Mouse (Mus musculus) intestine, embryonic 16.5 days (tissue): ENCODE measurements around the gene Thsd7a. TPM values are rescaled to one million over a fixed set of nuclear protein-coding genes. Genes with fewer than 3 reads are reported as not detected.

Experiments used
- ATAC-seq: fragments of 200-750 bp; cut with Nextera tagmentation; 2 replicates; pipeline ENCODE4 v1.8.0; 2017; ENCODE audit warnings: moderate TSS enrichment, moderate library complexity
- H3K27ac ChIP-seq: fragments of 300-500 bp; sonication (generic); 2 replicates; pipeline ENCODE4 v1.5.1; 2014; ENCODE audit warnings: mild to moderate bottlenecking, low read length
- H3K27me3 ChIP-seq: fragments of 300-500 bp; sonication (generic); replicated peaks from 2 replicates; pipeline ENCODE4 v1.6.1; 2014; ENCODE audit warnings: low read length, control low read depth, mixed read lengths; ENCODE audit not compliant: control insufficient read depth, insufficient read depth
- H3K36me3 ChIP-seq: fragments of 300-500 bp; sonication (generic); 2 replicates; pipeline ENCODE4 v1.6.1; 2014; ENCODE audit warnings: low read length, control low read depth; ENCODE audit not compliant: control insufficient read depth, insufficient read depth
- H3K4me1 ChIP-seq: fragments of 300-500 bp; sonication (generic); 2 replicates; pipeline ENCODE4 v1.6.1; 2014; ENCODE audit warnings: low read length, control low read depth, mixed read lengths; ENCODE audit not compliant: control insufficient read depth, insufficient read depth
- H3K4me2 ChIP-seq: fragments of 300-500 bp; sonication (generic); 2 replicates; pipeline ENCODE4 v1.6.1; 2014; ENCODE audit warnings: low read depth, low read length, control low read depth
- H3K4me3 ChIP-seq: fragments of 300-500 bp; sonication (generic); 2 replicates; pipeline ENCODE4 v1.5.1; 2014; ENCODE audit warnings: mild to moderate bottlenecking, low read length
- H3K9ac ChIP-seq: fragments of 300-500 bp; sonication (generic); 2 replicates; pipeline ENCODE4 v1.6.1; 2014; ENCODE audit warnings: low read depth, low read length
- H3K9me3 ChIP-seq: fragments of 300-500 bp; sonication (generic); 2 replicates; pipeline ENCODE4 v1.6.1; 2016; ENCODE audit warnings: low read length, control low read depth; ENCODE audit not compliant: control insufficient read depth
- WGBS: fragments of 180-500 bp; shearing (Covaris S2); extraction: QIAGEN DNeasy Blood & Tissue Kit; methylation state at CpG from one replicate; pipeline ENCODE4 v1.1.7; 2014; 5-methylcytosine and 5-hydroxymethylcytosine counted together
- polyA plus RNA-seq: library from polyadenylated mRNA; unstranded; fragments of >200 nt; fragmentation: Nextera tagmentation; extraction: Ambion mirVana; gene quantifications from 2 replicates; pipeline ENCODE4 v1.2.1, GENCODE M21; 2015

Gene Thsd7a
- polyA plus RNA-seq, 1 experiment from 2014 or later: 2.6 TPM

- H3K4me2 ChIP-seq: no peak overlapping the region
- H3K36me3 ChIP-seq: no peaks in the 10 kb centered on the region
- H3K27me3 ChIP-seq: no peaks in the 10 kb centered on the region
- 40% methylated on average over 3 of the region's 3 CpGs for WGBS
- no peak for ATAC-seq
- H3K4me1 ChIP-seq: no peaks in the 10 kb centered on the region
- no peak overlapping the region for H3K27ac ChIP-seq
- H3K9me3 ChIP-seq: no peaks in the 10 kb centered on the region
- no peak overlapping the region for H3K4me3 ChIP-seq
- no peak overlapping the region for H3K9ac ChIP-seq
Observed at GRCm38 (mm10) chr6:12448851-12449250, 300.4 kb downstream of the Thsd7a start.

GRCm38 (mm10) chr6:12445486-12445885 is 303.7 kb downstream of the Thsd7a start:
- Histone ChIP-seq H3K4me2 (no peak overlapping the region), H3K4me1 (no peaks in the 10 kb centered on the region), H3K9ac (no peak overlapping the region), H3K27me3 (no peaks in the 10 kb centered on the region), H3K27ac (no peak overlapping the region), H3K36me3 (no peaks in the 10 kb centered on the region), H3K9me3 (no peaks in the 10 kb centered on the region), H3K4me3 (no peak overlapping the region)
- WGBS: 95% methylated on average over 2 of the region's 2 CpGs
- ATAC-seq: no peak

GRCm38 (mm10) chr6:12439561-12439960 is 309.6 kb downstream of the Thsd7a start:
- Histone ChIP-seq H3K27ac (no peak overlapping the region), H3K9me3 (no peaks in the 10 kb centered on the region), H3K4me2 (no peak overlapping the region), H3K36me3 (no peaks in the 10 kb centered on the region), H3K27me3 (no peaks in the 10 kb centered on the region), H3K9ac (no peak overlapping the region), H3K4me1 (no peaks in the 10 kb centered on the region), H3K4me3 (no peak overlapping the region)
- ATAC-seq: no peak

GRCm38 (mm10) chr6:12419070-12419469 is 330.1 kb downstream of the Thsd7a start:
- Histone ChIP-seq H3K27ac (no peak overlapping the region), H3K4me1 (no peaks in the 10 kb centered on the region), H3K4me3 (no peak overlapping the region), H3K36me3 (no peaks in the 10 kb centered on the region), H3K4me2 (no peak overlapping the region), H3K9ac (no peak overlapping the region), H3K9me3 (no peaks in the 10 kb centered on the region), H3K27me3 (no peaks in the 10 kb centered on the region)
- no peak for ATAC-seq
- 90% methylated on average over 10 of the region's 10 CpGs for WGBS

- Histone ChIP-seq H3K9me3 (no peaks in the 10 kb centered on the region), H3K27me3 (no peaks in the 10 kb centered on the region), H3K9ac (no peak overlapping the region), H3K36me3 (no peaks in the 10 kb centered on the region), H3K27ac (no peak overlapping the region), H3K4me3 (no peak overlapping the region), H3K4me2 (no peak overlapping the region), H3K4me1 (no peaks in the 10 kb centered on the region)
- no peak for ATAC-seq
- 69% methylated on average over 4 of the region's 4 CpGs for WGBS
Observed at GRCm38 (mm10) chr6:12416976-12417375, 332.2 kb downstream of the Thsd7a start.

GRCm38 (mm10) chr6:12404441-12404840 is 344.8 kb downstream of the Thsd7a start:
- no peak overlapping the region for H3K9ac ChIP-seq
- no peaks in the 10 kb centered on the region for H3K36me3 ChIP-seq
- no peak overlapping the region for H3K4me3 ChIP-seq
- ATAC-seq: no peak
- 89% methylated on average over 2 of the region's 2 CpGs for WGBS
- H3K4me1 ChIP-seq: no peaks in the 10 kb centered on the region
- H3K27me3 ChIP-seq: no peaks in the 10 kb centered on the region
- no peak overlapping the region for H3K4me2 ChIP-seq
- H3K27ac ChIP-seq: no peak overlapping the region
- H3K9me3 ChIP-seq: no peaks in the 10 kb centered on the region

GRCm38 (mm10) chr6:12402996-12403395 is 346.2 kb downstream of the Thsd7a start:
- H3K4me1 ChIP-seq: no peaks in the 10 kb centered on the region
- H3K27ac ChIP-seq: no peak overlapping the region
- no peak overlapping the region for H3K9ac ChIP-seq
- no peaks in the 10 kb centered on the region for H3K9me3 ChIP-seq
- H3K4me3 ChIP-seq: no peak overlapping the region
- no peaks in the 10 kb centered on the region for H3K36me3 ChIP-seq
- ATAC-seq: no peak
- no peak overlapping the region for H3K4me2 ChIP-seq
- 98% methylated on average over 1 of the region's 1 CpGs for WGBS
- H3K27me3 ChIP-seq: no peaks in the 10 kb centered on the region

GRCm38 (mm10) chr6:12397776-12398522 is 351.3 kb downstream of the Thsd7a start:
- Histone ChIP-seq H3K36me3 (no peaks in the 10 kb centered on the region), H3K4me3 (no peak overlapping the region), H3K9ac (no peak overlapping the region), H3K27me3 (no peaks in the 10 kb centered on the region), H3K27ac (no peak overlapping the region), H3K4me1 (no peaks in the 10 kb centered on the region), H3K9me3 (no peaks in the 10 kb centered on the region), H3K4me2 (no peak overlapping the region)
- 89% methylated on average over 8 of the region's 8 CpGs for WGBS
- no peak for ATAC-seq

- H3K36me3 ChIP-seq: no peaks in the 10 kb centered on the region
- H3K9me3 ChIP-seq: no peaks in the 10 kb centered on the region
- H3K9ac ChIP-seq: no peak overlapping the region
- WGBS: 69% methylated on average over 2 of the region's 2 CpGs
- no peak overlapping the region for H3K27ac ChIP-seq
- H3K4me3 ChIP-seq: no peak overlapping the region
- no peaks in the 10 kb centered on the region for H3K4me1 ChIP-seq
- no peaks in the 10 kb centered on the region for H3K27me3 ChIP-seq
- ATAC-seq: no peak
- H3K4me2 ChIP-seq: no peak overlapping the region
Observed at GRCm38 (mm10) chr6:12393574-12394380, 355.4 kb downstream of the Thsd7a start.
